Mouse (Mus musculus) heart, postnatal 0 days (tissue): ENCODE data around the gene Pou5f1.

ENCODE experiments used
- CTCF ChIP-seq: IDR thresholded peaks from 2 replicates; pipeline ENCODE4 v1.5.1; 2016; ENCODE audit warnings: antibody characterized with exemption, control low read depth, low read depth
- EP300 ChIP-seq: IDR thresholded peaks from 2 replicates; pipeline ENCODE4 v1.6.1; 2016; ENCODE audit warnings: antibody characterized with exemption, low read depth

GRCm38 (mm10) chr17:35515911-35516640 lies 10.3 kb downstream of the Pou5f1 start:
- no peak for TF ChIP-seq CTCF
- no peak for TF ChIP-seq EP300
